Mouse (Mus musculus) CH12.LX (cell line): Measurements from ENCODE around the gene Syndig1l. TPM values are rescaled to one million over a fixed set of nuclear protein-coding genes. Genes with fewer than 3 reads are reported as not detected.

ENCODE experiments used
- DNase-seq: peaks from one replicate; pipeline ENCODE4 v3.0.0-alpha.2; 2013; ENCODE audit errors: extremely low read depth
- H3K27ac ChIP-seq: 2 replicates; pipeline ENCODE4 v1.5.1; 2012; ENCODE audit warnings: low read depth, mild to moderate bottlenecking, control low read depth, moderate library complexity; ENCODE audit not compliant: insufficient read depth
- H3K27me3 ChIP-seq: replicated peaks from 2 replicates; pipeline ENCODE3; 2012; ENCODE audit warnings: inconsistent platforms
- H3K36me3 ChIP-seq, 2 experiments: replicated peaks in 1 of 2; 2 replicates each; pipeline versions ENCODE3 to v1.6.1; 2012; ENCODE audit warnings: inconsistent platforms in 1 of 2, low read length in 1 of 2, mild to moderate bottlenecking in 1 of 2, mixed read lengths in 1 of 2, moderate library complexity in 1 of 2; ENCODE audit not compliant: control insufficient read depth in 1 of 2, insufficient read depth in 1 of 2
- H3K4me1 ChIP-seq, 2 experiments: 2 replicates each; pipeline ENCODE4 v1.6.1; 2012; ENCODE audit warnings: inconsistent platforms in 1 of 2, moderate library complexity in 1 of 2; ENCODE audit not compliant: insufficient read depth in 2 of 2, control insufficient read depth in 1 of 2
- H3K4me2 ChIP-seq: 2 replicates; pipeline ENCODE4 v1.6.1; 2012; ENCODE audit warnings: low read depth, mild to moderate bottlenecking, control low read depth; ENCODE audit not compliant: poor library complexity, insufficient read depth, severe bottlenecking
- H3K4me3 ChIP-seq, 3 experiments: fragments of 150-350 bp in 1 of 3; sonication (generic) in 1 of 3; replicated peaks in 1 of 3; 2 replicates each; pipeline versions ENCODE3 to v1.5.1; 2011 to 2012; ENCODE audit warnings: low read depth in 2 of 3, low read length in 2 of 3, mild to moderate bottlenecking in 2 of 3, moderate library complexity in 2 of 3, control low read depth in 1 of 3, improper control_type of control experiment in 1 of 3, inconsistent platforms in 1 of 3, mixed read lengths in 1 of 3; ENCODE audit not compliant: poor library complexity in 1 of 3
- H3K79me2 ChIP-seq: replicated peaks from 2 replicates; pipeline ENCODE4 v1.6.1; 2012; ENCODE audit warnings: mild to moderate bottlenecking, moderate library complexity; ENCODE audit not compliant: control insufficient read depth, poor library complexity, insufficient read depth, severe bottlenecking; ENCODE audit errors: extremely low read depth
- H3K9ac ChIP-seq: 2 replicates; pipeline ENCODE4 v1.6.1; 2012; ENCODE audit warnings: low read depth, mild to moderate bottlenecking, control low read depth, moderate library complexity; ENCODE audit not compliant: insufficient read depth
- H3K9me3 ChIP-seq: replicated peaks from 2 replicates; pipeline ENCODE3; 2012; ENCODE audit warnings: low read length, inconsistent platforms, mixed read lengths
- CHD1 ChIP-seq: IDR thresholded peaks from 2 replicates; pipeline ENCODE4 v1.6.1; 2012; ENCODE audit warnings: low read depth, low read length, improper control_type of control experiment, inconsistent platforms
- CTCF ChIP-seq, 2 experiments: IDR thresholded peaks in 1 of 2; conservative IDR thresholded peaks in 1 of 2; 2 replicates each; pipeline ENCODE4 v1.5.1; 2011 to 2012; ENCODE audit warnings: low read depth in 2 of 2, low read length in 2 of 2, improper control_type of control experiment in 1 of 2, inconsistent platforms in 1 of 2, mild to moderate bottlenecking in 1 of 2, moderate library complexity in 1 of 2
- E2F4 ChIP-seq: IDR thresholded peaks from 2 replicates; pipeline ENCODE4 v1.6.1; 2011; ENCODE audit warnings: low read depth, low read length, improper control_type of control experiment; ENCODE audit not compliant: insufficient replicate concordance
- EP300 ChIP-seq: IDR thresholded peaks from 2 replicates; pipeline ENCODE4 v1.6.1; 2011; ENCODE audit warnings: low read length, improper control_type of control experiment
- ETS1 ChIP-seq: conservative IDR thresholded peaks from 2 replicates; pipeline ENCODE4 v1.6.1; 2012; ENCODE audit warnings: low read depth, mild to moderate bottlenecking, inconsistent platforms, low read length, improper control_type of control experiment, moderate library complexity
- HCFC1 ChIP-seq: IDR thresholded peaks from 2 replicates; pipeline ENCODE4 v1.6.1; 2012; ENCODE audit warnings: low read depth, mild to moderate bottlenecking, inconsistent platforms, low read length, improper control_type of control experiment
- IRF4 ChIP-seq: IDR thresholded peaks from 2 replicates; pipeline ENCODE4 v1.6.1; 2014; ENCODE audit warnings: low read depth, mild to moderate bottlenecking, inconsistent platforms, low read length, improper control_type of control experiment
- KAT2A ChIP-seq: IDR thresholded peaks from 2 replicates; pipeline ENCODE4 v1.6.1; 2012; ENCODE audit warnings: low read length, improper control_type of control experiment, inconsistent platforms; ENCODE audit not compliant: insufficient replicate concordance
- MAFK ChIP-seq: IDR thresholded peaks from 2 replicates; pipeline ENCODE4 v1.6.1; 2011; ENCODE audit warnings: low read length, improper control_type of control experiment; ENCODE audit not compliant: insufficient replicate concordance
- MAZ ChIP-seq: IDR thresholded peaks from 2 replicates; pipeline ENCODE4 v1.6.1; 2012; ENCODE audit warnings: low read depth, mild to moderate bottlenecking, inconsistent platforms, low read length, improper control_type of control experiment, moderate library complexity
- MXI1 ChIP-seq: IDR thresholded peaks from 2 replicates; pipeline ENCODE4 v1.6.1; 2011; ENCODE audit warnings: mild to moderate bottlenecking, low read depth, low read length, improper control_type of control experiment
- NRF1 ChIP-seq: IDR thresholded peaks from 2 replicates; pipeline ENCODE4 v1.6.1; 2014; ENCODE audit warnings: low read depth, mild to moderate bottlenecking, inconsistent platforms, low read length, improper control_type of control experiment, moderate library complexity
- POLR2AphosphoS2 ChIP-seq: IDR thresholded peaks from 2 replicates; pipeline ENCODE4 v1.6.1; 2011; ENCODE audit warnings: low read depth, low read length, improper control_type of control experiment
- RAD21 ChIP-seq: IDR thresholded peaks from 2 replicates; pipeline ENCODE4 v1.6.1; 2011; ENCODE audit warnings: low read depth, mild to moderate bottlenecking, low read length, improper control_type of control experiment, moderate library complexity
- SIN3A ChIP-seq: IDR thresholded peaks from 2 replicates; pipeline ENCODE4 v1.6.1; 2012; ENCODE audit warnings: low read length, improper control_type of control experiment, inconsistent platforms
- SMC3 ChIP-seq: IDR thresholded peaks from 2 replicates; pipeline ENCODE4 v1.6.1; 2011; ENCODE audit warnings: low read depth, low read length, improper control_type of control experiment
- TBP ChIP-seq: conservative IDR thresholded peaks from 2 replicates; pipeline ENCODE4 v1.6.1; 2011; ENCODE audit warnings: low read depth, low read length, improper control_type of control experiment
- UBTF ChIP-seq: IDR thresholded peaks from 2 replicates; pipeline ENCODE4 v1.6.1; 2012; ENCODE audit warnings: low read depth, mild to moderate bottlenecking, inconsistent platforms, low read length, improper control_type of control experiment, moderate library complexity
- ZMIZ1 ChIP-seq: IDR thresholded peaks from 2 replicates; pipeline ENCODE4 v1.6.1; 2012; ENCODE audit warnings: low read depth, mild to moderate bottlenecking, inconsistent platforms, low read length, improper control_type of control experiment
- dilution Hi-C: fragments of 300-500 bp; cut with MboI; formaldehyde crosslinking; loops from 2 replicates; pipeline ENCODE4 v1.14.3; 2020; ENCODE audit warnings: low sequenced_read_pairs; ENCODE audit not compliant: extremely low pct_unique_long_range_greater_than_20kb, extremely low pct_ligation_motif_present
- in situ Hi-C: fragments of 300-500 bp; cut with MboI; formaldehyde crosslinking; loops from 3 replicates; pipeline ENCODE4 v1.14.3; 2019; ENCODE audit warnings: low sequenced_read_pairs, low pct_ligation_motif_present, low pct_unique_long_range_greater_than_20kb, mixed read lengths
- polyA plus RNA-seq: library from polyadenylated mRNA; unstranded; fragments of >175 nt; gene quantifications from 2 replicates; pipeline ENCODE4 v1.2.1, GENCODE M21; 2012; ENCODE audit warnings: low read depth; ENCODE audit not compliant: insufficient read length
- total RNA-seq, 2 experiments: library from RNA; depleted of rRNA; stranded (reverse); fragments of 300-350 nt in 1 of 2; fragments of >200 nt in 1 of 2; gene quantifications; 2 replicates each; pipeline ENCODE4 v1.2.3; 2012 to 2014

Syndig1l gene
- total and polyA plus RNA-seq, 3 experiments: 0.16 TPM; not detected in 2

DNA sequence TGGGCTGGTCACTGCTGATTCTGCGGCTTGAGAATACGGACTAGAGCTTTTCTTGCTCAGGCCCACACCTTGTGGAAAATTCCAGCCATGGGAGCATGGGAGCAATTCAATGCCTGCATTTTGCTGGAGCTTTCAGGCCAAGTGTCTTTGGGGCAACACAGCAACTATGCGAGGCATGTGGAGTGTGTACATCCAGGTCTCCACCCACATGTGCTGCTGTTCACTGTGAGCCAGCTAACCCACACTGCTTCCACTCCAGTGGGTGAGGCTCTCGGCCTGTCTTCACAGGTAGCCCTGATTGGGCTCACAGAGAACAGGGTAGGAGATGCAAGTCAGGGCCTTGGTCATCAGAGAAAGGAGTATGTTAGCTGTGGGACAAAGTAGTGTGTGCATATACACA is 9.2 kb upstream of the Syndig1l start:
- H3K27me3 ChIP-seq: peaks cover under 1% of the 10 kb centered on the region
- H3K4me1 ChIP-seq: peaks cover 0 to 7% of the 10 kb centered on the region in 2 experiments; a peak in 1 of 4 replicates
- no peak overlapping the region for H3K4me2 ChIP-seq
- TF ChIP-seq SMC3: no peak
- no peak for TF ChIP-seq NRF1
- TF ChIP-seq UBTF: no peak
- TF ChIP-seq HCFC1: no peak
- no peak for TF ChIP-seq TBP
- TF ChIP-seq MAZ: no peak
- TF ChIP-seq E2F4: no peak
- TF ChIP-seq MAFK: no peak
- no peak for TF ChIP-seq IRF4
- no peak overlapping the region for H3K27ac ChIP-seq
- dilution Hi-C loops (no loop called here), in situ Hi-C loops (no loop called here)
- no peak for DNase-seq
- H3K4me3 ChIP-seq: no peak overlapping the region
- no peaks in the 10 kb centered on the region for H3K36me3 ChIP-seq
- H3K9ac ChIP-seq: no peak overlapping the region
- H3K9me3 ChIP-seq: no peaks in the 10 kb centered on the region
- no peaks in the 10 kb centered on the region for H3K79me2 ChIP-seq

DNA sequence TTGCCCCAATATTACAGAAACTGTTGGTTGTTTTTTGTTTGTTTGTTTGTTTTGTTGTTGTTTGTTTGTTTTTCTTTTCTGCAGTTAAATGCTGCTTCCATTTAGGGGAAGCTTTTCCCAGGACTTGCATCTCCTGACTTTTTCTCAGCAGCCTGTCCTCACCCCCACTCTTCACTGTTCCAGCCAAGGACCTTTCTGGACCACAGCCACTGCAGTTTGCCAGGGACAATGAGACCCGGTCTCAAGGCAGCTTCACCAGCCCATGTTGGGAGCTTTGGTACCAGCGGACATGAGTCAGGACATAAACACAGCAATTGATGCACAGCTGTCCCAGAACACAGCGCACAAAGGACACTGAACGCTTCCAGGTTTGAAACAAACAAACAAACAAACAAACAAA is 8.3 kb upstream of the Syndig1l start:
- no peak overlapping the region for H3K4me2 ChIP-seq
- no peaks in the 10 kb centered on the region for H3K9me3 ChIP-seq
- dilution Hi-C loops (no loop called here), in situ Hi-C loops (no loop called here)
- H3K4me3 ChIP-seq: no peak overlapping the region
- DNase-seq: no peak
- H3K36me3 ChIP-seq: no peaks in the 10 kb centered on the region
- peaks cover 0 to 7% of the 10 kb centered on the region in 2 experiments; a peak in 1 of 4 replicates for H3K4me1 ChIP-seq
- H3K9ac ChIP-seq: no peak overlapping the region
- TF ChIP-seq ZMIZ1 (no peak), CHD1 (no peak), KAT2A (no peak), E2F4 (no peak), CTCF (conservative IDR thresholded peaks at IDR 0.05 in 1 of 2, IDR thresholded peaks at IDR 0.05 in 1 of 2; ENCODE audit: low read depth in 2 of 2, low read length in 2 of 2) (no peak), SIN3A (no peak), POLR2AphosphoS2 (no peak), MAZ (no peak), HCFC1 (no peak), MXI1 (no peak), EP300 (no peak), SMC3 (no peak), ETS1 (no peak), RAD21 (no peak)
- TF ChIP-seq, all 38 proteins: peak for 0
- Histone ChIP-seq H3K27me3 (peaks cover 3% of the 10 kb centered on the region), H3K27ac (no peak overlapping the region), H3K79me2 (no peaks in the 10 kb centered on the region)
